Mouse (Mus musculus) neural tube, embryonic 11.5 days (tissue): ENCODE data around the gene Hist2h2aa1. TPM values are rescaled to one million over a fixed set of nuclear protein-coding genes. Genes with fewer than 3 reads are reported as not detected.

Source experiments
- ATAC-seq: fragments of 200-750 bp; cut with Nextera tagmentation; 2 replicates; pipeline ENCODE4 v1.8.0; 2017; ENCODE audit warnings: moderate number of reproducible peaks, mild to moderate bottlenecking, moderate TSS enrichment, moderate library complexity; ENCODE audit not compliant: insufficient read depth, low FRiP score, low TSS enrichment
- DNase-seq: peaks from one replicate; pipeline ENCODE4 v3.0.0-alpha.2; 2015; ENCODE audit warnings: low spot score
- H3K27ac ChIP-seq: fragments of 300-500 bp; sonication (generic); 2 replicates; pipeline ENCODE4 v1.5.1; 2014; ENCODE audit warnings: low read depth, mild to moderate bottlenecking, low read length
- H3K27me3 ChIP-seq: fragments of 300-500 bp; sonication (generic); 2 replicates; pipeline ENCODE4 v1.6.1; 2014; ENCODE audit warnings: mild to moderate bottlenecking, low read length, mixed read lengths; ENCODE audit not compliant: control insufficient read depth, insufficient read depth
- H3K36me3 ChIP-seq: fragments of 300-500 bp; sonication (generic); 2 replicates; pipeline ENCODE4 v1.6.1; 2014; ENCODE audit warnings: mild to moderate bottlenecking, low read length, moderate library complexity, mixed read lengths; ENCODE audit not compliant: control insufficient read depth, insufficient read depth
- H3K4me1 ChIP-seq: fragments of 300-500 bp; sonication (generic); 2 replicates; pipeline ENCODE4 v1.6.1; 2014; ENCODE audit warnings: low read length, mixed read lengths; ENCODE audit not compliant: control insufficient read depth, insufficient read depth
- H3K4me2 ChIP-seq: fragments of 300-500 bp; sonication (generic); 2 replicates; pipeline ENCODE4 v1.6.1; 2014; ENCODE audit warnings: low read depth, mild to moderate bottlenecking, moderate library complexity
- H3K4me3 ChIP-seq: fragments of 300-500 bp; sonication (generic); 2 replicates; pipeline ENCODE4 v1.5.1; 2014; ENCODE audit warnings: low read depth, low read length
- H3K9ac ChIP-seq: fragments of 300-500 bp; sonication (generic); 2 replicates; pipeline ENCODE4 v1.6.1; 2014; ENCODE audit warnings: mild to moderate bottlenecking, low read length
- H3K9me3 ChIP-seq: fragments of 300-500 bp; sonication (generic); 2 replicates; pipeline ENCODE4 v1.6.1; 2016; ENCODE audit warnings: low read length; ENCODE audit not compliant: control insufficient read depth
- WGBS: fragments of 180-500 bp; shearing (Covaris S2); extraction: QIAGEN DNeasy Blood & Tissue Kit; methylation state at CpG from one replicate; pipeline ENCODE4 v1.1.7; 2014; 5-methylcytosine and 5-hydroxymethylcytosine counted together
- polyA plus RNA-seq: library from polyadenylated mRNA; unstranded; fragments of >200 nt; fragmentation: Nextera tagmentation; extraction: Ambion mirVana; gene quantifications from 2 replicates; pipeline ENCODE4 v1.2.1, GENCODE M21; 2014

Hist2h2aa1 gene
- polyA plus RNA-seq, 1 experiment from 2014 or later = 24.5 TPM

DNA sequence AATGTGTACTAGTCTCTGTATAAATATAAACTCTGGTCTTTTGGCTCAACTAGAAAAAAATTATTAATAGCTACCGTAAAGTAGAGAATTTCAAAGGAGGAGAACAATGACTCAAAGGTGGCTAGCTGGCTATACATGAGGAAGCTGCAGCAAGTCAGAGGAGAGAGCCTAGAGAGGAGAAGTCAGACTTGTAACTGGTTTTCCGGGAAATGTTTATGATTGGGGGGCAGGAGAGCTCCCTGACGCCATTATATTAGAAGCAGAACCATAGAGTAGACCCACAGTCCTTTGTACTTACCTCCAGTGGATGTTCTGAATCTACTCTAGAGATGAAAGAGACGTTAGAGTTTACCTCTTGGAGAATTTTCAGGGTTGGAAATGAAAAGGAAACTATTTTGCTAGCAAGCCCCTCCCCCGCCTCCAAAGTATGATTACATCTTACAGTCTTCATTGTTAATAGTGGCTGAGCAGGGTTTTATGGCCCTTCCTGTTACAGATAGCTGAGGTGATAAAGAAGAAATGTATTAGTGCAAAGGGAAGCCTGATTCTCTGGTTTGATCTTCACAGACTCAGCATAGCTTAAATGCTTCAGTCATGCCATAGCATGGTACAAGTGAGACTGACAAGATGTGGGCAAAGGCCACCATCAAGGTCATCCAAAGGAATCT lies 10.8 kb downstream of the Hist2h2aa1 start:
- ATAC-seq (no peak), DNase-seq (no peak)
- Histone ChIP-seq H3K27me3 (no peaks in the 10 kb centered on the region), H3K27ac (no peak overlapping the region), H3K4me1 (no peaks in the 10 kb centered on the region), H3K9me3 (no peaks in the 10 kb centered on the region), H3K36me3 (no peaks in the 10 kb centered on the region), H3K4me2 (no peak overlapping the region), H3K4me3 (no peak overlapping the region), H3K9ac (no peak overlapping the region)
- 87% methylated on average over 5 of the region's 5 CpGs for WGBS

DNA sequence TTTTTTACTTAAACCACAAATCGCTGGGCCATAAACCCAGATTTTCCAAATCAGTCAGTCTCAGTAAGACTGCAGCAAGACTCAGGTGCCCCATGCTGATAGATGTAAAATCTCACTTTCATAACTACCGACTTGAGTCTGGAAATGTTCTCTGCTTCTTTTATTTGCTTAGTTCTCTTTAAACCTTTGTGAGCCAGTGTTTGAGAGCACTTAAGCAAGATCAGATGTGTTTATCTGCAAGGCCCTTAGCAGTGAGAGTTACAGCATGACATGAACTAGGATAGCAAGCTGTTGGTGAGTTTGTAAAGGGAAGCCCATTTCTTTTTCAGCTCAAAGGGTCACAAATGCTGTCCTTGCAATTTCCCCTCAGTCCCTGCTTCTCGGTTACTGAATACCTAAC lies 11.9 kb downstream of the Hist2h2aa1 start:
- Histone ChIP-seq H3K4me1 (no peaks in the 10 kb centered on the region), H3K27me3 (no peaks in the 10 kb centered on the region), H3K4me2 (no peak overlapping the region), H3K36me3 (no peaks in the 10 kb centered on the region), H3K9ac (no peak overlapping the region), H3K9me3 (no peaks in the 10 kb centered on the region), H3K27ac (no peak overlapping the region), H3K4me3 (no peak overlapping the region)
- ATAC-seq = no peak
- no peak for DNase-seq
- 82% methylated on average over 3 of the region's 3 CpGs for WGBS

GRCm38 (mm10) chr3:96260220-96260619 lies 14.9 kb downstream of the Hist2h2aa1 start:
- Histone ChIP-seq H3K4me1 (peaks cover 13% of the 10 kb centered on the region; the same call in 1 of the 2 replicates), H3K4me3 (no peak overlapping the region), H3K9ac (no peak overlapping the region), H3K36me3 (no peaks in the 10 kb centered on the region), H3K27ac (no peak overlapping the region), H3K27me3 (no peaks in the 10 kb centered on the region), H3K4me2 (no peak overlapping the region), H3K9me3 (no peaks in the 10 kb centered on the region)
- 92% methylated on average over 5 of the region's 5 CpGs for WGBS
- DNase-seq (no peak), ATAC-seq (no peak)

DNA sequence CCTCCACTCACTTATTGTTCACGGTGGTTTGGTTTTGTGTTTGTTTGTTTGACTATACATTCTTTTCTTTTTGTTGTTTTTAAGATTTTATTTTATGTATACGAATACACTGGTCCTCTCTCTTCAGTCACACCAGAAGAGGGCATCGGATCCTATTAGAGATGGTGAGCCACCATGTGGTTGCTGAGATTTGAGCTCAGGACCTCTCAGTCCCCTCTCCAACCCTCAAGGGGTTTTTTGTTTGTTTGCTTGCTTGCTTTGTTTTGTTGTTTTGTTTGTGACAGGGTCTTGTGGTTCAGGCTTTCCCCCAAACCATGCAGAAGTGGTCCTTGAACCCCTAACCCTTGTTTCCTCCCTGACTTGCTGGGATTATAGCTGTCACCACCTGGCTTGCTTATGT lies 16.3 kb downstream of the Hist2h2aa1 start:
- Histone ChIP-seq H3K27me3 (no peaks in the 10 kb centered on the region), H3K27ac (peak overlapping the region; percentile 98)
- WGBS = 60% methylated on average over 3 of the region's 3 CpGs

GRCm38 (mm10) chr3:96262216-96262875 lies 17.0 kb downstream of the Hist2h2aa1 start:
- Histone ChIP-seq H3K4me1 (peaks cover 16% of the 10 kb centered on the region; the same call in 1 of the 2 replicates), H3K9ac (peak overlapping the region; percentile 82), H3K36me3 (no peaks in the 10 kb centered on the region), H3K9me3 (no peaks in the 10 kb centered on the region), H3K4me2 (peak overlapping the region; percentile 83), H3K27me3 (no peaks in the 10 kb centered on the region), H3K27ac (peak overlapping the region; percentile 98), H3K4me3 (peak overlapping the region; percentile 57)
- under 1% methylated on average over 19 of the region's 19 CpGs for WGBS
- ATAC-seq (peak; percentile 82), DNase-seq (peak; percentile 84)

More for the DNA sequence above, 16.3 kb downstream of the Hist2h2aa1 start:
- DNase-seq = no peak
- Histone ChIP-seq H3K4me1 (peaks cover 13% of the 10 kb centered on the region; the same call in 1 of the 2 replicates), H3K4me3 (no peak overlapping the region; the same call in 1 of the 2 replicates), H3K9ac (peak overlapping the region; percentile 82), H3K4me2 (peak overlapping the region; percentile 83), H3K9me3 (no peaks in the 10 kb centered on the region), H3K36me3 (no peaks in the 10 kb centered on the region)
- no peak for ATAC-seq

GRCm38 (mm10) chr3:96262979-96263550 lies 17.8 kb downstream of the Hist2h2aa1 start, which contains the start of gene Hist2h4:
Hist2h4 (minus strand) TSS chr3:96263311.
- Histone ChIP-seq H3K27ac (peak within 1 kb of the TSS; percentile 98), H3K4me2 (peak within 1 kb of the TSS; percentile 83), H3K9ac (peak within 1 kb of the TSS; percentile 82), H3K9me3 (no peaks in the 10 kb centered on the region), H3K4me1 (peaks cover 16% of the 10 kb centered on the region; the same call in 1 of the 2 replicates), H3K36me3 (no peaks in the 10 kb centered on the region), H3K27me3 (no peaks in the 10 kb centered on the region), H3K4me3 (peak within 1 kb of the TSS; percentile 57)
- under 1% methylated on average over 40 of the region's 40 CpGs for WGBS
- peak; percentile 83 for ATAC-seq
- peak; percentile 94 for DNase-seq

DNA sequence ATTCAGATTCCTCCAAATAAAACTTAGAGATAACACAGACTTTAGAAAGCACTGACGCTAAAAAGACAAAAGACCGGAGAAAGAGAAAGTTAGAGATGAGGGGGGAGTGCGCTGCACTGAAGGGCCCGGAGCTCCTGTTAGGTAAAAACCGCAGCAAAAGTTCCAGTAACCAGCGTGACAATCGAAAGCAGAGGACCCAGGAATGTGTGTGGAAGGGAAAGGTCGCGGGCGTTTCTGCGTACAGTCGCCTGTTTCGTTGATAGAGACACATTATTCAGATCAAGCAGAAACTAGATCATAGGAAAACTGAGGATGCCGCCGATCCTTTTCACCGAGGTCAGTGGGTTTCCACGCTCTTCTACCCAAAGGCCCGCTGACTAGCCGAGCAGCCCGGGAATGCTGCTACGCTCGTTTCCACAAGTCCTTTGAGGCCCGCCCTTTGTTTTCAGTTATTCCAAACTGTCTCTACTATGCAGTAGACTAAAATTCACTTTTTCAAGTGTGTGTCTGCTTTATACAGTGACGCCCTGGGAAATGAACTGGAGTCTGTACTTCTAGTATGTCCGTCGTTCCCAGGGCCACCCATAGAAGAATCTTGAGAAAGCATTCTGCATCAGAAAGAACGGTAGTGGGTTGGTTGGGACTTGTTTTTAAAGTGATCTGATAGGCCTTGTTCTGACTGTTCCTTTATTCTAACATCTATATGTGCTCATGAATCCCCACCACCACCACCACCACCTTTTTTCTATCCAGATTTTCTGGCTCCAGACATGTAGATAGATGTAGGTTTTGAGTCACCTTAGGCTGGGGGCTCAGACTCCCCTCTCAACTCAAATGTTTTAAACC lies 18.5 kb downstream of the Hist2h2aa1 start:
- WGBS = 9% methylated on average over 27 of the region's 27 CpGs
- Histone ChIP-seq H3K9ac (peak overlapping the region; percentile 82), H3K27ac (peak overlapping the region; percentile 98), H3K4me1 (peaks cover 19% of the 10 kb centered on the region; the same call in 1 of the 2 replicates), H3K4me2 (peak overlapping the region; percentile 83), H3K9me3 (no peaks in the 10 kb centered on the region), H3K36me3 (no peaks in the 10 kb centered on the region), H3K27me3 (no peaks in the 10 kb centered on the region), H3K4me3 (peak overlapping the region; percentile 57)
- ATAC-seq = no peak; the same call in 1 of the 2 replicates
- DNase-seq = peak; percentile 67

GRCm38 (mm10) chr3:96264404-96264949 lies 19.2 kb downstream of the Hist2h2aa1 start:
- H3K4me1 ChIP-seq = peaks cover 19% of the 10 kb centered on the region; the same call in 1 of the 2 replicates
- H3K36me3 ChIP-seq = no peaks in the 10 kb centered on the region
- no peak for ATAC-seq
- DNase-seq = no peak
- 76% methylated on average over 7 of the region's 7 CpGs for WGBS
- H3K9me3 ChIP-seq = no peaks in the 10 kb centered on the region
- peak overlapping the region; percentile 83 for H3K4me2 ChIP-seq
- H3K9ac ChIP-seq = peak overlapping the region; percentile 82
- H3K27ac ChIP-seq = peak overlapping the region; percentile 98
- H3K4me3 ChIP-seq = no peak overlapping the region
- H3K27me3 ChIP-seq = no peaks in the 10 kb centered on the region
